Mouse (Mus musculus): ENCODE results near the gene Cpsf4l. TPM values are rescaled to one million over a fixed set of nuclear protein-coding genes. Genes with fewer than 3 reads are reported as not detected.

The Cpsf4l gene
- polyA plus RNA-seq (2012; rRNA removed), result 0.07 and 0.08 TPM in 2 replicates

GRCm38 (mm10) chr11:113709731-113710256, at the start of gene Cpsf4l:
Gene Cpsf4l (minus strand): TSS chr11:113710017.

DNA sequence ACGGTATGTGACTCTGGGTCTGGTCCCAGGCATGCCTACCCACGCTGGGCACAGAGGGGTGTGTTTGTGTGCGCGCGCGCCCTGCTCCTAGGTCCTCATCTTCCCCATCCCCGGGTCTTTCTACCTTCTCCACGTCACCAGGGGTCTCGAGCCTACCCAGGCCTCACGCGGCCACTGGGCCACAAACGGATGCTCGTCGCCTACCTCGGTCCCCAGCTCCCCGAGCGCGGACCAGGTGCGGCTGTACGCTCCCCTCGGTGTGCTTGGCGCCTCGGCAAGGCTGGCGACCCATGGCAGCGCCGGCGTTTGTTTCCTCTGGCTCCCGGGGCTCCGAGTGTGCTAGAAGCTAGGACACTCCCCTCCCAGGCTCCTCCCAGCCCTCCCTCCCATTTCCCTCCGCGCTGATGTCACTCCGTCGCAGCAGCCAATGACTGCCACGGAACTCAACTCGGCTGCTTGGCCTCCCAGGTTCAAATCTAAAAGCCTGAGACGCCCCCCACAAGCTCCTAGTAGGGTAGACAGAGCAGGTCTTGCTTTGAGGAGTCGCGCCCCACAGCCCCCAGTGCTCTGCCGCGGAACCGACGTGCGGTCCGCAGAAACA, 41.8 kb upstream of the Cpsf4l start, which contains the start of gene Cdc42ep4:
Cdc42ep4 (minus strand) TSS at position 398 of the 601 bp plus-strand sequence.

DNA sequence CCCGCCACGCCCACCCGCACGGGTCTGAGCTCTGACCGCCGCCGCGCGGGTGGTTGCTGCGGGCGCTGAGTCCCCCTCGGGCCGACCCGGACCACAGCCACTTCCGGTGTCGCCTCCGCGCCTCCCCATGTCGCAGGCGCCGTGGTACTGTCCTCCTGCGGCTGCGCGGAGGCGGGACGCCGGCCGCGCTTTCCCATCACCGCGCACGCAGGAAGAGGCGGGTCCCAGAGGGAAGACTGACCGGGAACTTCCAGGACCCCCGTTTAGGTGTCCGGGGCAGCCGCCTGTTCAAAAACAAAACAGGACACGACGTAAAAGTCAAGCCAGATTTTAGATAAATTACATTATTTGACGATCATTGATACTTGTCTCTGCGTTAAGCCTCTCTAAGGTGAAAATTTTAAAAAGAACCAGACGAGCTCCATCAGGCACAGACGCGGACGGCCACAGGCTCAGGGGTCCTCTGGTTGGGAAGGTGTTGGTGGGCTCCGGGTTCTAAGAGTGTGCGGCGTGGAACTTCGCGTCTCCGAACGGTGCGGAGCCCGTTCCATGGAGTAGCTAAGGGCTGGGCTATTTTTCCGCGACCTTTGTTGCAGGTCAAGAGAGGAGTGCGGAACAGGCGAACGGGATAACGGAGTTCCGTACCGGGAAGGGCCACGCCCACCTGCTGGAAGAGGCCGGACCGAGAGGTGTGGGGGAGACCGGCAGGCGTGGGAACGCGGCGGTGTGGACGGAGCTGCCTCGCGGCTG, 25.7 kb downstream of the Cpsf4l start, which contains the start of the genes Fam104a and D11Wsu47e:
Fam104a (minus strand) TSS at position 199 of the 750 bp plus-strand sequence.
D11Wsu47e (plus strand) TSS at position 456 of the 750 bp plus-strand sequence.

DNA sequence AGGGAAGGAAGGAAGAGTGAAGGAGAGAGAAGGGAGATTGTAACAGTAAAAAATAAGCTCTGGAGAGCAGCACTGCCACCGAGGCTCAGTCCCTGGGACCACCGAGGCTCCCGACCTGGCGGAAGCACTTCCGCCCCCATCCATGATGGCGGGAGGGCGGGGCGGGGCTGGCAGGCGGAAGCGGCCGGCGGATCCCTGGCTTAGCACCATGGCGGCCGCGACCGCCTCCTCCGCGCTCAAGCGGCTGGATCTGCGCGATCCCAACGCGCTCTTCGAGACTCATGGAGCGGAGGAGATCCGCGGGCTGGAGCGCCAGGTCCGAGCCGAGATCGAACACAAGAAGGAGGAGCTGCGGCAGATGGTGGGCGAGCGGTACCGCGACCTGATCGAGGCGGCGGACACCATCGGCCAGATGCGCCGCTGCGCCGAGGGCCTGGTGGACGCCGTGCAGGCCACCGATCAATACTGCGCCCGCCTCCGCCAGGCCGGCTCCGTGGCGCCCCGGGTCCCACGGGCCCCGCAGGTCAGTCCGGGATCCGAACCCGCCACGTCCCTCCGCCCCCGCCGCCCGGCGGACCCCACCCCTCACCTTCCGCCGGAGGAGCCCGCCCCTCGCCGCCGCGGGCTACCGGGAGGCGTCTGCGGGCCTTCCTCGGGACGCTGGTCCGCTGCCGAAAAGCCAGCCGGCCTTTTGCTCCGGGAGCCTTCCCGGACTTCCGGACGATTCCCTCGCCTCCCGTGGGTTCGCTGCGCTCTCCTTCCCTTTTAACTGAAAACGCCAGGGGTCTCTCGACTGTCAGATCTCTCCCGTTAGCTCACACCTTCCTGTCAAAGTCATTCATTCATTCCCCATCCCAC, 60.2 kb downstream of the Cpsf4l start, which contains the start of gene Slc39a11:
Slc39a11 (minus strand) TSS at position 727 of the 858 bp plus-strand sequence.

GRCm38 (mm10) chr11:113648690-113649352, 61.0 kb downstream of the Cpsf4l start, which contains the start of gene Cog1:
Gene Cog1 (plus strand): TSS chr11:113649169.

Other genes with a start within 250 kb of the Cpsf4l start
- 26.3 and 29.3 TPM in 2 replicates for gene Sstr2, start 90.7 kb downstream of the Cpsf4l start, polyA plus RNA-seq (2012; rRNA removed)
- 48.7 and 49.8 TPM in 2 replicates for gene Cog1, start 60.8 kb downstream of the Cpsf4l start, polyA plus RNA-seq (2012; rRNA removed)
- gene Slc39a11, start 59.9 kb downstream of the Cpsf4l start, polyA plus RNA-seq (2012; rRNA removed), result 25.1 and 27.8 TPM in 2 replicates
- gene Fam104a, start 25.9 kb downstream of the Cpsf4l start, polyA plus RNA-seq (2012; rRNA removed), result 30.5 and 31.8 TPM in 2 replicates
- gene D11Wsu47e, start 25.6 kb downstream of the Cpsf4l start, polyA plus RNA-seq (2012; rRNA removed), result 29.5 and 30.5 TPM in 2 replicates
- 46.2 and 50.7 TPM in 2 replicates for gene Cdc42ep4, start 41.9 kb upstream of the Cpsf4l start, polyA plus RNA-seq (2012; rRNA removed)

All from central nervous system, embryonic 18 days (tissue).